Mouse (Mus musculus): ENCODE results near the gene Nt5c3b.

Nt5c3b gene

DNA sequence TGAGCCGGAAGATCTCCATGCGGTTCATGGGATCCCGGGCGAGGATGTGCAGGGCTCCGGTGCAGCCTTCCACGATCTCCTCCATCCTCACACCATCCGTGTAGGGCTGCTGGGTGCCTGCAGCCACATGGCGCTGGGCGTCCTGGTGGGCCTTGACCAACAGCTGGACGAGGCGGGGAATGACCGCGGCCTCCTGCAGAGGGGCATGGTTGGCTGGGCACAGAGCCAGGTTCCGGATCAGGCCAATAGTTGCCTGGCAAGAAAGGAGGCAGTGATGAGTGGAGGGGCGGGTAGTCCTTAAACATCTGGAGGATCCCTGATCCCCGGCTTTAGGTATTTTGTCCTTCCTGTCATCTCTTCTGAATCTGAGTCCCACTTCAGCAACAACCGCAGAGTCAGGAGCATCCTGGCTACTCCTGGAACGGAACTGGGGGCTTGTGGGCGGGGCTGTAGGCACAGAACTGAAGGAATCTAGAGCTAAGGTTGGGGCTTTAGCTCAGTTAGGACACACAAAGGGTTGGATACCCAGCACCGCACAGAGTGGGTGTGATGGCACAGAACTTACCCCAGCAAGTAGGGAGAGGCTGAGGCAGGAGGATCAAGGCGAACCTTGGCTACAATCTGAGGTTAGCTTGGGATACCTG is 64.7 kb downstream of the Nt5c3b start:
- no peak for DNase-seq

DNA sequence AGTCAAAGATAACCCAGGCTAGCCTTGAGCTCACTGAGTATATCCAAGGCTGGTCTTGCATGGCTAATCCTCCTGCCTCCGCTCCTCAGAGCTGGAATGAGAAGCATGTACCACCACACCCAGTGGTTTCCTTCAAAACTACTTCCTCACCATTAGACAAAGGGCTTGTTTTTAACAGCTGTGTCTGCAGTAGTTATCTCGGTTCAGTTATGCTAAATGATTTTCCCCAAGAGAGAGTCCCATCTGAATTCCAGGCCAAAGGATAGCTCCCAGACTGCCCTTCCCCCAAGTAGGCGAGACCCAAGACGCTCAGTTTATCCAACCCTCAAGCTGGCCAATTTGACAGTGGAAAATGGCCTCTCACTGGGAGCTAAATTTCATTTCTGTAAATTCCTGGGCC is 65.6 kb downstream of the Nt5c3b start:
- DNase-seq = no peak

DNA sequence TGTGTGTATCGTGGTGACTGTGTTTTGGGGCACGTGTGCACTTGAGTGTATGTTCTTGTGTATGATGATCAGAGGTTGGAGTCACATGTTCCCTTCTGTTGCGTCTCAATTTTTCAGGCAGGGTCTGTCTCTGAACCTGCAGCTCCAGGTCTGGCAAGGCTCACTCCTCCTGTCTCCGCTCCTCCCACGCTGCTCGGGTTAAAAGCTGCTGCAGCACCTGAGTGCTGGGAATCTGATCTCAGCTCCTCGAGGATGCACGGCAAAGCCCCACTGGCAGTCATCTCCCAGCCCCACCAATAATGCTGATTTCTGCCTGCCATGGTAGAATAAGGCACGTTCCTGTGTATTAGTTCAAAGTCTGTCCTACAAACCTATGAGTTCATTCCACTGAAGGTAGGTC is 66.5 kb downstream of the Nt5c3b start:
- DNase-seq = no peak

All from cerebellum, adult 11-12 months (tissue).